Mouse (Mus musculus): ENCODE data around the gene Gm20538. TPM values are rescaled to one million over a fixed set of nuclear protein-coding genes. Genes with fewer than 3 reads are reported as not detected.

The Gm20538 gene
- polyA plus RNA-seq (2016; fragmentation: Nextera tagmentation; extraction: Ambion mirVana), result not detected in 2 replicates

DNA sequence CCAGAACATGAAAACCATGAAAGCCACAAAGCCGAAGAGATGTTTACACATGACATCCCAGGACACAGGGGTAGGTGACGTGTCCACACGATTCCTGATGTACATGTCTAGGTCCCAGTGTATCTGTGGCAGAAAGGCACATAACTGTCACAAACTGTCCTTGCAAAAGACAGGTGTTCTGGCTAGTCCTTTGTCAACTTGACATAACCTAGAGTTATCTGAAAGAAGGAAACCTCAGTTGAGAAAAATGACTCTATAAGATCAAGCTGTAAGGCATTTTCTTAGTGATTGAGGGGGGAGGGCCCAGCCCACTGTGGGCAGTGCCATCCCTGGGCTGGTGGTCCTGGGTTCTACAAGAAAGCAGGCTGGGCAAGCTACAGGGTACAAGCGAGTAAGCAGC lies at the start of gene Gm20538:
TSS of gene Gm20538 (minus strand) at position 101 of the 400 bp plus-strand sequence.
- Histone ChIP-seq H3K9ac (no peak within 1 kb of the TSS), H3K4me1 (peaks cover 15% of the 10 kb centered on the region), H3K4me2 (no peak within 1 kb of the TSS)

DNA sequence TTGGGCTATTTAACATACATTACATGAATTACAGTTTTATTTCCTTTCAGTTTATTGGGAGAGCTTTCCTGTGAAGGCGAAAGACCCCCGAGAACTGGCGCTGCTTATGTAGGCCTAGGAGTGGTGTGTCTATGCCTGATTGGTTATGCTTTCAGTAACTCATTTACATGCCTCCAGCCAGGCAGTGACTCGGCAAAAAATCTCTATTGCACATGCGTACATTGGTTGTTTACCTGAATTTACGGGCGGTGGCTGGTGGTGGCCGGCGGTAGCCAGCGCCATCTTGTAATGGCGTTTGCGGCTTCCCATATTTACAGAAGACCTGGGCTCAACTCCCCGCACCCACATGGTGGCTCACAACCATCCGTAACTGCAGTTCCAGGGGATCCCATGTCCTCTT lies 41.5 kb upstream of the Gm20538 start:
- H3K9me3 ChIP-seq, result no peaks in the 10 kb centered on the region
- 94% methylated on average over 14 of the region's 14 CpGs for WGBS
- H3K36me3 ChIP-seq (replicated peaks), result no peaks in the 10 kb centered on the region
- ATAC-seq (ENCODE audit: low FRiP score), result no peak
- H3K4me2 ChIP-seq, result no peak overlapping the region
- H3K9ac ChIP-seq, result no peak overlapping the region
- H3K4me3 ChIP-seq (replicated peaks), result no peak overlapping the region
- H3K4me1 ChIP-seq, result no peaks in the 10 kb centered on the region
- H3K27me3 ChIP-seq, result peaks cover 21% of the 10 kb centered on the region
- H3K27ac ChIP-seq, result no peak overlapping the region

More for the DNA sequence above, at the start of gene Gm20538:
- Histone ChIP-seq H3K9me3 (no peaks in the 10 kb centered on the region), H3K4me3 (replicated peaks) (no peak within 1 kb of the TSS), H3K27me3 (peaks cover 4% of the 10 kb centered on the region), H3K27ac (no peak within 1 kb of the TSS), H3K36me3 (replicated peaks) (peaks cover 51% of the 10 kb centered on the region)
- 97% methylated on average over 4 of the region's 4 CpGs for WGBS
- no peak for ATAC-seq (ENCODE audit: low FRiP score)

GRCm38 (mm10) chr19:44591638-44592037 lies 39.0 kb upstream of the Gm20538 start:
- no peak for ATAC-seq (ENCODE audit: low FRiP score)
- H3K4me2 ChIP-seq, result no peak overlapping the region
- no peaks in the 10 kb centered on the region for H3K9me3 ChIP-seq
- peaks cover 28% of the 10 kb centered on the region for H3K27me3 ChIP-seq
- no peaks in the 10 kb centered on the region for H3K36me3 ChIP-seq (replicated peaks)
- no peak overlapping the region for H3K27ac ChIP-seq
- no peak overlapping the region for H3K4me3 ChIP-seq (replicated peaks)
- WGBS, result 76% methylated on average over 6 of the region's 6 CpGs
- H3K9ac ChIP-seq, result no peak overlapping the region
- no peaks in the 10 kb centered on the region for H3K4me1 ChIP-seq

DNA sequence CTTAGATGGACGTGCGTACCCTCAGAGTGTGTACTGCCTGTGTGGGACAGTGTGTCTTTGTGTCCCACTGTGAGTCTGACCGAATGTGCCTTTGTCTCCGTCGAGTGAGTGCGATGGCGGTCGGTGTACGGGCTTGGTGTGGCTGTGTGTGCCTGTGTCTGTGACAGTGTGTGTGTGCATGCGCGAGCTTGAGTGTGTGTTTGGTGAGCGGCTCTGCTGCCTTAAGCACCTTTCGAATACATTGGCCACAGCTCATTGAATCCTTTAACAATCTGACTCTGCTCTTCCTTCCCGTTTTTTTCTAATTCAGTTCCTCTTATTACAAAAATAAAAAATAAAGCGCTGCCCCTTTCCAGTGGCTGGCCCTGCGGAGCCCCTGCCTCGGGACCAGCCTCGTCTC lies 38.4 kb upstream of the Gm20538 start:
- no peak overlapping the region for H3K4me3 ChIP-seq (replicated peaks)
- H3K27ac ChIP-seq, result no peak overlapping the region
- H3K9me3 ChIP-seq, result no peaks in the 10 kb centered on the region
- no peaks in the 10 kb centered on the region for H3K4me1 ChIP-seq
- H3K9ac ChIP-seq, result no peak overlapping the region
- no peak overlapping the region for H3K4me2 ChIP-seq
- peaks cover 32% of the 10 kb centered on the region for H3K27me3 ChIP-seq
- no peak for ATAC-seq (ENCODE audit: low FRiP score)
- 79% methylated on average over 18 of the region's 18 CpGs for WGBS
- no peaks in the 10 kb centered on the region for H3K36me3 ChIP-seq (replicated peaks)

DNA sequence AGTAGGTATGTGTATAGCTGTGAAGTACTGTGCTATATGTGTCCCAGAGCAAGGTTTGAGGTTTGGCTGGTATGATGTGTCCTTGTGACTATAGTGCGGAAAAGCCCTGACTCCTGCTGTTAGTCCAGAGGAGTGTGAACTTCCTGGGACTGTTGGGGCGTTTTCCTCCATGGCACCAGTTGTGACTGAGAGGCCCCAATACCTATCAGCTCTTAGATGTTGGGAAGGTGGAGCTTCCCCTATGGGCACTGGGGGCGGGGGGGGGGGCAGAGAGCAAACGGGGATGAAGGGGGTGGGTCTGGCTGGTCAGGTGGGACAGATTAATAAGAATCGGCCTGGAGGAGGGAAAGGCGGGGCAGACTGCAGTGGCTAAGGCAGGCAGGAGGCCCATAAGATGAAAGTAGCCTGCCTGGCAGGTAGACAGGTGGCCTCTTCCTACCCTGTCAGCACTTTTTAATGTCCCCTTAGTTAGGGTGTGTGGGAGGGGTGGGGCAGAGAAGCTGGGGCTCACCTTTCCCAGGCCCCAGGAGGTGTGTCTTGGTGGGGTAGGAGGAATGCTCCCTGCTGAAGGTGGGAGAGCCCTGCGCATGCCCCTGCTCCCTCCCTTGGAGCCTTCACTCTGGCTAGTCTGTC lies 37.1 kb upstream of the Gm20538 start:
- H3K27me3 ChIP-seq, result peaks cover 41% of the 10 kb centered on the region
- WGBS, result 50% methylated on average over 7 of the region's 7 CpGs
- ATAC-seq (ENCODE audit: low FRiP score), result no peak

DNA sequence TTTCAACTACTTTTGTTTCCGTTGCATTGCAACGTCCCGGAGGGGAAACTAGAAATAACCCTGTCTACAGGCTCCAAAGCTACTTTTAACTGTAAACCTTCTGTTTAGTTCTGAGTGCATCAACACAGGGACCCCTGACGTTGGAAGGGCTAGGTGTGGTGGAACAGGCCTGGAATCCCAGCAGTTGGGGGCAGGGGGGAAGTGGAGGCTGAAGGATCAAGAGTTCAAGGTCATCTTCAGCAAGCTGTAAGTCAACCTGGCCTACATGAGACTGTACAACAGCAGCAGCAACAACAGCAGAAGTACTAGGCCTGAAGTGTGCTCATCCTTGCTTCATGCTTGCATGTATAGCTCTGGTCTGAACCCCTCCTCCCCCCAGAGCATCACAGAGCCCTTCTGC lies 35.4 kb upstream of the Gm20538 start:
- WGBS, result 49% methylated on average over 4 of the region's 4 CpGs
- no peak overlapping the region for H3K27ac ChIP-seq
- ATAC-seq (ENCODE audit: low FRiP score), result no peak
- H3K27me3 ChIP-seq, result peaks cover 58% of the 10 kb centered on the region
- no peaks in the 10 kb centered on the region for H3K9me3 ChIP-seq
- H3K36me3 ChIP-seq (replicated peaks), result no peaks in the 10 kb centered on the region
- H3K4me2 ChIP-seq, result no peak overlapping the region
- H3K4me3 ChIP-seq (replicated peaks), result no peak overlapping the region
- no peaks in the 10 kb centered on the region for H3K4me1 ChIP-seq
- no peak overlapping the region for H3K9ac ChIP-seq

More for the DNA sequence above, 37.1 kb upstream of the Gm20538 start:
- Histone ChIP-seq H3K27ac (no peak overlapping the region), H3K4me1 (no peaks in the 10 kb centered on the region), H3K9me3 (no peaks in the 10 kb centered on the region), H3K9ac (no peak overlapping the region), H3K36me3 (replicated peaks) (no peaks in the 10 kb centered on the region), H3K4me2 (no peak overlapping the region), H3K4me3 (replicated peaks) (no peak overlapping the region)

DNA sequence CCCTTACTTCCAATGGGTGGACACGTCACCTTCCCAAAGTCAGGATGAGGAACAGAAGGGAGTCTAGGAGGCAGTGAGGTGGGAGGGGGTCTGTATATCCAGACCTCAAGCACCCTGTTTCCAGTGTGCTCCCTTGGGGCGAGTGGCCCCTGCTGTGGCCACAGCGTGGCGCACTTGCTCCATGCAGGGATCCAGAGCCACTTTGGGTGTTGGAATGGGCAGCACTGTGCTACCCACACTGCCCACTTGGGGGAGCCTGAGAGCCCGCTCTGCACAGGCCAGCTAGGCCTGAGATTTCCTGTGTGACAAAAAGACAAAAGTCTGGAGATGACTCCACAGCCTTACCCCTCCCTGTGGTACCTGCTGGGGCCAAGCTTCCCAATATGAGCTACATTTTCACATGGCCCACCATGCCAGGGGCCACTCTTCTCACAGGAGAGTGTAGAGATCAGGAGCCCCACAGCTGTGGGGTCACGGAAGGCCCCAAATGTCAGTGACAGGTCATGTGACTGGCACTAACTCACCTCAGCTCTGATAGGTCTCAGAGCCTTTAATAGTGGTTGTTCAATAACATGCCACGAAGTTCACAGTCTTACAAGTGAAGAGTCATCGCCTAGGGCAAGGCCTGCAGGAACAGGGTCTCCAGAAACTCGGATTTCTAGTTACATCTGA lies 30.1 kb upstream of the Gm20538 start:
- peaks cover 58% of the 10 kb centered on the region for H3K27me3 ChIP-seq
- no peaks in the 10 kb centered on the region for H3K36me3 ChIP-seq (replicated peaks)
- no peak overlapping the region for H3K4me3 ChIP-seq (replicated peaks)
- ATAC-seq (ENCODE audit: low FRiP score), result peak; percentile 88
- H3K9ac ChIP-seq, result no peak overlapping the region
- no peak overlapping the region for H3K4me2 ChIP-seq
- 36% methylated on average over 9 of the region's 9 CpGs for WGBS
- no peaks in the 10 kb centered on the region for H3K4me1 ChIP-seq
- H3K27ac ChIP-seq, result no peak overlapping the region
- H3K9me3 ChIP-seq, result no peaks in the 10 kb centered on the region

DNA sequence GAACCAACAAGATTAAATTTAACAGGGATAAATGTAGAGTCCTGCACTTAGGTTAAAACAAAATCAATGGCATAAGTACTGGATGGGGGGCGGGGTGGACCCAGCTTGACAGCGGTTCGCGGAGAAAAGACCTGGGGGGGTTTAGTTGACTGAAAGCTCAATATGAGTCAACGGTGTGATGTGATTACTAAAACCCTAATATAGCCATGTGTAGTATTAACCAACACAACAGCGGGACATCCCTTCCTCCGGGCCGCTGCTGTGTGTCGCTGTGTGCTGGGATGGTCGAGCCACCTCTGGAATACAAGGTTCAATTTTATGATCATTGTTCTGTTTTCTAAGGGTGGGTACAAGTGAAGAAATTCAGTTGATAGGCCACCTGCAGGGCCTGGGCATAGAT lies 29.5 kb upstream of the Gm20538 start:
- ATAC-seq (ENCODE audit: low FRiP score), result peak; percentile 39; the same call in 1 of the 2 replicates
- Histone ChIP-seq H3K27me3 (peaks cover 52% of the 10 kb centered on the region), H3K9me3 (no peaks in the 10 kb centered on the region), H3K4me1 (no peaks in the 10 kb centered on the region), H3K36me3 (replicated peaks) (no peaks in the 10 kb centered on the region), H3K4me2 (no peak overlapping the region), H3K27ac (no peak overlapping the region), H3K4me3 (replicated peaks) (no peak overlapping the region), H3K9ac (no peak overlapping the region)
- WGBS, result 86% methylated on average over 10 of the region's 10 CpGs

- H3K4me1 ChIP-seq, result no peaks in the 10 kb centered on the region
- H3K36me3 ChIP-seq (replicated peaks), result peaks cover 27% of the 10 kb centered on the region
- no peak overlapping the region for H3K4me2 ChIP-seq
- H3K27me3 ChIP-seq, result peaks cover 13% of the 10 kb centered on the region
- no peak overlapping the region for H3K9ac ChIP-seq
- WGBS, result 93% methylated on average over 1 of the region's 1 CpGs
- H3K9me3 ChIP-seq, result no peaks in the 10 kb centered on the region
- no peak overlapping the region for H3K4me3 ChIP-seq (replicated peaks)
- ATAC-seq (ENCODE audit: low FRiP score), result no peak
- H3K27ac ChIP-seq, result no peak overlapping the region
These were observed 25.4 kb upstream of the Gm20538 start for GRCm38 (mm10) chr19:44578038-44578437.

- Histone ChIP-seq H3K9me3 (no peaks in the 10 kb centered on the region), H3K4me1 (no peaks in the 10 kb centered on the region), H3K36me3 (replicated peaks) (peaks cover 44% of the 10 kb centered on the region), H3K27ac (no peak overlapping the region), H3K9ac (no peak overlapping the region), H3K4me2 (no peak overlapping the region), H3K27me3 (0 out of 2 replicates have a peak, but pooled peaks cover 3% of the 10 kb centered on the region), H3K4me3 (replicated peaks) (no peak overlapping the region)
- 79% methylated on average over 7 of the region's 7 CpGs for WGBS
- no peak for ATAC-seq (ENCODE audit: low FRiP score)
These were observed 23.6 kb upstream of the Gm20538 start for GRCm38 (mm10) chr19:44576275-44576674.

GRCm38 (mm10) chr19:44567763-44568162 lies 15.1 kb upstream of the Gm20538 start:
- WGBS, result 91% methylated on average over 3 of the region's 3 CpGs
- ATAC-seq (ENCODE audit: low FRiP score), result no peak
- no peaks in the 10 kb centered on the region for H3K9me3 ChIP-seq
- no peak overlapping the region for H3K9ac ChIP-seq
- H3K4me3 ChIP-seq (replicated peaks), result no peak overlapping the region
- H3K4me1 ChIP-seq, result peaks cover 17% of the 10 kb centered on the region
- no peak overlapping the region for H3K4me2 ChIP-seq
- no peak overlapping the region for H3K27ac ChIP-seq
- peaks cover 76% of the 10 kb centered on the region for H3K36me3 ChIP-seq (replicated peaks)
- H3K27me3 ChIP-seq, result no peaks in the 10 kb centered on the region

DNA sequence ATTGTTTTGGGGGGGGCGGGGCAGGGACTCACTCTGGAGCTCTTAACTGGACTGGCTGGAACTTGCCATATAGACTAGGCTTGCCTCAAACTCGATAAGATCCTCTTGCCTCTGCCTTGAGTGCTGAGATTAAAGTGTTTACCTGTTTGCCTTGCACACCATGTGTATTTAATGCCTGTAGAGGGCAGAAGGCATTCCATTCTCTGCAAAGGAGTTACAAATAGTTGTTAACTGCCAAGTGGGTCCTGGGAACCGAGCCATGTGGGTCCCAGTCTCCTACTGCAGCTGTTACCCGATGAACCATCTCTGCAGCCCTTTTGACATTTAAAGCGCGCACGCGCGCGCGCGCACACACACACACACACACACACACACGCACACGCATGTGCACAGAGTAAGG lies 11.4 kb upstream of the Gm20538 start:
- Histone ChIP-seq H3K27me3 (peaks cover 7% of the 10 kb centered on the region; the same call in 1 of the 2 replicates), H3K4me2 (peak overlapping the region; percentile 77), H3K4me3 (replicated peaks) (0 out of 2 replicates have a peak overlapping the region, but pooled peaks have one; percentile 7), H3K4me1 (peaks cover 17% of the 10 kb centered on the region), H3K36me3 (replicated peaks) (peaks cover 38% of the 10 kb centered on the region), H3K27ac (no peak overlapping the region), H3K9me3 (no peaks in the 10 kb centered on the region), H3K9ac (no peak overlapping the region)
- WGBS, result 92% methylated on average over 14 of the region's 14 CpGs
- ATAC-seq (ENCODE audit: low FRiP score), result no peak

Measured in forebrain, embryonic 12.5 days (tissue).